Mouse (Mus musculus): ENCODE data around the gene Mtx3.

Gene Mtx3

DNA sequence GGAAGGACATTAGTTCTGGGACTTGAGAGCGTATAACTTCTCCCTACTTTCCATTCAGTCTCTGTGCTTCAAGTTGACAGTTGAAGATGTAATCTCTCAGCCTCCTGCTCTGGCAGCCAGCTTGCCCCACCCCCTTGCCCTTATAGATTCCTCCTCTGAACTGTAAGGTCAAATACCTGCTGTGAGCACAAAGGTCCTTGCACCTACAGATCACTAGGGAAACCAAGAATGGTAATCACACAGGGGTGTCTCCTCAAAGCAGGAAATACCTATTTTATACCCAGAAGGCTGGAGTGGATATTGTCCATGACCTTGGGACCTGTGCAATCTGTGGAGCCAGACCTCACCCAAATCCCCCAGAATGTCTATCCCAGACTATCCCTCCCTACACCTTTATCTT is 40.4 kb downstream of the Mtx3 start:
- DNase-seq: no peak

DNA sequence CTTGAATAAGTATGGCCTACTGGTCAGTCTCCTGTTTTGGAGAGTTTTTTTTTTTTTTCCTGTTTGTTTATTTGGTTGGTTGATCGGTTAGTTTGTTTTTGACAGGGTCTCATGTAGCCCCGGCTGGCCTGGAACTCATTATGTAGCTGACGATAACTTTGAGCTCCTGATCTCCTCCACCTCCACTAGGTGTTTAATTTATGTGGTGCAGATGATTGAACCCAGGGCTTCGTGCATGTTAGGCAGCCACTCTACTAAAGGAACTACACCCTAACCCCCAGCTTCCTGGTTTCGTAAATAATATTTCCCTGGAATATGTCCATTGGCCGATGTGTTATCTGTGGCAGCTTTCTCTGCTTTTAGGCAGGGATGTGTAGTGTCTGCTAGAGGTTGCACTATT is 54.5 kb downstream of the Mtx3 start:
- no peak for DNase-seq

DNA sequence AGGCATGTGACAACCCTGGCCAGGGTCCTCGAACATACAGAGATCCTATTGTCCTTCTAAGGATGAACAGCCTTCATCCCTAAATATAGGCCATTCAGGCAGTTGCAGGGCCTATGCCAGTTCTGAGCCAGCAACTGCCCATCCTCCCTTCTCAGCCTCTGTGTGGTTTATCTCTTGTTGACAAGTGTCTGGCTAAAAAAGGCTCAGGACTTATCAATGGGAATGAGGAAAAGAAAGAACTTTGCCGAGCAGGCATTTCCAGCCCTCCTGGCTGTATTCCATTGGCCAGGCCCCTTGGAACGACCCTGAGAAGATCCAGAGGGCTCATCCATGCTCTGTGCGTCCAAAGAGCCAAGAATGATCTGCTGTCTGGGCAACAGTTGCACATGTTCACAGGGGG is 58.7 kb downstream of the Mtx3 start:
- peak; percentile 11 for DNase-seq

DNA sequence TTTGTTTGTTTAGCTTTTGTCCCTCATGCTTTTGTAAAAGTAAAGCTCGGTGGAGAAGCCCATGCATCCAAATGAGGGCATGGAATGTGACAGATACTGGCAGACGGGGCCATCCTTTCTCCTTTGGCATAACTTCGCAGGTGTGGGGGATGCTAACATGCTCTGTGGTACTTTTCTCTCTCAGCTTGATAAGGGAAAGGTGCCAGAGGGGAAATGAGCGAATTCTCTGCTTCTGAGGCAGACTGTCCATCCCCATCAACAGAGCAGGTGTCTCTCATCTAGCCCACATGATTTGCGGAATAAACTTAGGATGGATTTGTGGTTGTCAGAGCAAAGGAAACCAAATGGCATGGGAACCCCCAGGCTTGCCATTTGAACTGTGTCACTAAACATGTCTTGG is 61.4 kb downstream of the Mtx3 start:
- no peak for DNase-seq

DNA sequence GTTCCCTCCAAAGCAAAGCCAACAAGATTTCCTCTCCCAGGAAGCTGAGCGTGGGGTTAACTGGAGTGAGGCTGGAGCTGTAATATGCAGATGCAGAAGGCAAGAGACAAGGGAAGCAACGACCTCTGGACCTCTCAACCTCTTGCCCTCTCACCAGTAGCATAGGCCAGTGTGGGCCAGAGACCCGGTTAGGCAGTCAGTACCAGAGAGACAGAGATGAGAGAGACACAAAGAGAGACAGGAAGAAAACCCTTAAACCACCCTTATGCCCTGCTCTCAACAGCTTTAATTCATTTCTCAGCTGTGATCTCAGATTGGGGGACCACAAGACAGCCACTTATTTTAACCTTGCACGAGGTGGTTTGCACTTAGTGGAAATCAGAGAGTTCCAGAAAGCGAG is 62.8 kb downstream of the Mtx3 start:
- no peak for DNase-seq

Data from liver (tissue).